Mouse (Mus musculus): ENCODE measurements around the gene Fam180a. TPM values are rescaled to one million over a fixed set of nuclear protein-coding genes. Genes with fewer than 3 reads are reported as not detected.

Gene Fam180a
- total and polyA plus RNA-seq, 3 experiments, result not detected

- Histone ChIP-seq H3K4me1 (ENCODE audit: control insufficient read depth in 1 of 2, insufficient read depth in 2 of 2) (no peaks in the 10 kb centered on the region), H3K4me2 (ENCODE audit: insufficient read depth, low read depth, poor library complexity, severe bottlenecking) (no peak overlapping the region), H3K79me2 (replicated peaks; ENCODE audit: control insufficient read depth, extremely low read depth, insufficient read depth, poor library complexity, severe bottlenecking) (no peaks in the 10 kb centered on the region), H3K4me3 (replicated peaks in 1 of 3; ENCODE audit: low read depth in 2 of 3, low read length in 2 of 3, poor library complexity in 1 of 3) (no peak overlapping the region), H3K27ac (ENCODE audit: insufficient read depth, low read depth) (no peak overlapping the region), H3K9me3 (replicated peaks; ENCODE audit: low read length) (no peaks in the 10 kb centered on the region), H3K36me3 (replicated peaks in 1 of 2; ENCODE audit: control insufficient read depth in 1 of 2, insufficient read depth in 1 of 2, low read length in 1 of 2) (peaks cover 0 to 4% of the 10 kb centered on the region in 2 experiments), H3K9ac (ENCODE audit: insufficient read depth, low read depth) (no peak overlapping the region), H3K27me3 (replicated peaks) (no peaks in the 10 kb centered on the region)
- no peak for TF ChIP-seq NRF1 (IDR thresholded peaks at IDR 0.05; ENCODE audit: low read depth, low read length)
- TF ChIP-seq UBTF (IDR thresholded peaks at IDR 0.05; ENCODE audit: low read depth, low read length), result no peak
- TF ChIP-seq MAZ (IDR thresholded peaks at IDR 0.05; ENCODE audit: low read depth, low read length), result no peak
- no peak for TF ChIP-seq MEF2A (IDR thresholded peaks at IDR 0.05; ENCODE audit: borderline replicate concordance, low read depth, low read length)
- TF ChIP-seq GABPA (IDR thresholded peaks at IDR 0.05; ENCODE audit: insufficient replicate concordance, low read depth, low read length), result no peak
- TF ChIP-seq ZNF384 (IDR thresholded peaks at IDR 0.05; ENCODE audit: low read depth, low read length), result no peak
- TF ChIP-seq CTCF (conservative IDR thresholded peaks at IDR 0.05 in 1 of 2, IDR thresholded peaks at IDR 0.05 in 1 of 2; ENCODE audit: low read depth in 2 of 2, low read length in 2 of 2), result no peak
- no peak for TF ChIP-seq MYC (IDR thresholded peaks at IDR 0.05; ENCODE audit: low read depth, low read length)
- in situ Hi-C loops (cut with MboI; ENCODE audit: low pct_ligation_motif_present, low pct_unique_long_range_greater_than_20kb, low sequenced_read_pairs), result no loop called here
- dilution Hi-C loops (cut with MboI; ENCODE audit: extremely low pct_ligation_motif_present, extremely low pct_unique_long_range_greater_than_20kb, low sequenced_read_pairs), result no loop called here
- no peak for DNase-seq (ENCODE audit: extremely low read depth)
Measured at GRCm38 (mm10) chr6:35269643-35270042, 56.3 kb downstream of the Fam180a start.

- Histone ChIP-seq H3K79me2 (replicated peaks; ENCODE audit: control insufficient read depth, extremely low read depth, insufficient read depth, poor library complexity, severe bottlenecking) (no peaks in the 10 kb centered on the region), H3K36me3 (replicated peaks in 1 of 2; ENCODE audit: control insufficient read depth in 1 of 2, insufficient read depth in 1 of 2, low read length in 1 of 2) (peaks cover 0 to 8% of the 10 kb centered on the region in 2 experiments), H3K4me1 (ENCODE audit: control insufficient read depth in 1 of 2, insufficient read depth in 2 of 2) (no peaks in the 10 kb centered on the region), H3K9ac (ENCODE audit: insufficient read depth, low read depth) (no peak overlapping the region), H3K27me3 (replicated peaks) (no peaks in the 10 kb centered on the region), H3K4me2 (ENCODE audit: insufficient read depth, low read depth, poor library complexity, severe bottlenecking) (no peak overlapping the region), H3K27ac (ENCODE audit: insufficient read depth, low read depth) (no peak overlapping the region), H3K9me3 (replicated peaks; ENCODE audit: low read length) (no peaks in the 10 kb centered on the region), H3K4me3 (replicated peaks in 1 of 3; ENCODE audit: low read depth in 2 of 3, low read length in 2 of 3, poor library complexity in 1 of 3) (no peak overlapping the region)
- DNase-seq (ENCODE audit: extremely low read depth), result no peak
- no peak for TF ChIP-seq UBTF (IDR thresholded peaks at IDR 0.05; ENCODE audit: low read depth, low read length)
- TF ChIP-seq GABPA (IDR thresholded peaks at IDR 0.05; ENCODE audit: insufficient replicate concordance, low read depth, low read length), result no peak
- no peak for TF ChIP-seq HCFC1 (IDR thresholded peaks at IDR 0.05; ENCODE audit: low read depth, low read length)
- no peak for TF ChIP-seq USF2 (conservative IDR thresholded peaks at IDR 0.05; ENCODE audit: low read depth, low read length)
- no peak for TF ChIP-seq E2F4 (IDR thresholded peaks at IDR 0.05; ENCODE audit: insufficient replicate concordance, low read depth, low read length)
- no peak for TF ChIP-seq KAT2A (IDR thresholded peaks at IDR 0.05; ENCODE audit: insufficient replicate concordance, low read length)
- TF ChIP-seq PAX5 (IDR thresholded peaks at IDR 0.05; ENCODE audit: low read length), result no peak
- TF ChIP-seq IRF4 (IDR thresholded peaks at IDR 0.05; ENCODE audit: low read depth, low read length), result no peak
- TF ChIP-seq EP300 (IDR thresholded peaks at IDR 0.05; ENCODE audit: low read length), result no peak
- no peak for TF ChIP-seq BHLHE40 (IDR thresholded peaks at IDR 0.05; ENCODE audit: low read depth, low read length)
- no peak for TF ChIP-seq ZKSCAN1 (IDR thresholded peaks at IDR 0.05; ENCODE audit: borderline replicate concordance, low read depth, low read length)
- dilution Hi-C loops (cut with MboI; ENCODE audit: extremely low pct_ligation_motif_present, extremely low pct_unique_long_range_greater_than_20kb, low sequenced_read_pairs), result no loop called here
- in situ Hi-C loops (cut with MboI; ENCODE audit: low pct_ligation_motif_present, low pct_unique_long_range_greater_than_20kb, low sequenced_read_pairs), result no loop called here
Measured at GRCm38 (mm10) chr6:35268711-35269110, 57.2 kb downstream of the Fam180a start.
